Mouse (Mus musculus): ENCODE measurements around the gene Tchhl1.
"Not testable (repeated sequence)": the region's sequence is repeated elsewhere in the genome, so short reads cannot be mapped to it uniquely, and the experiment has no call there.

The Tchhl1 gene

DNA sequence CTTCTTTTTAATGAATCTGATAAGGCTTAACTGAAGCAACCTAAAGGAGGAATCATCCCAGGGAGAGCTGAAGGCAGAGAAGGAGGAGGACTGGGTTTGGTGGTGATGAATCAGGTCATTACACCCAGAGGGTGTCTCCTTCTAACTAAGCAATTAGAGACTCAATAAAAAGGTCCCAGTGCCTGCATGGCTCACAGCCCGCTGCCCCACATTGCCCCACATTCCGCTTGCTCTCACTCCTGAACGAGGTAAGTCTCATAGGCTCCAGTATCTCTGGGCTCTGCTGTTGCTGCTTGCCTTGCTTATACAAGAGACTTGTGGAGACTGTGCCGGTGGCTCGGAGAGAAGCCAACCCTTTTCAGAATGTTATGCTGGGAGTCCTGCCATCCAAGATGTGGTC lies at the start of gene Tchhl1:
Gene Tchhl1 (plus strand): TSS at position 194 of the 400 bp plus-strand sequence.
- no peak for DNase-seq

DNA sequence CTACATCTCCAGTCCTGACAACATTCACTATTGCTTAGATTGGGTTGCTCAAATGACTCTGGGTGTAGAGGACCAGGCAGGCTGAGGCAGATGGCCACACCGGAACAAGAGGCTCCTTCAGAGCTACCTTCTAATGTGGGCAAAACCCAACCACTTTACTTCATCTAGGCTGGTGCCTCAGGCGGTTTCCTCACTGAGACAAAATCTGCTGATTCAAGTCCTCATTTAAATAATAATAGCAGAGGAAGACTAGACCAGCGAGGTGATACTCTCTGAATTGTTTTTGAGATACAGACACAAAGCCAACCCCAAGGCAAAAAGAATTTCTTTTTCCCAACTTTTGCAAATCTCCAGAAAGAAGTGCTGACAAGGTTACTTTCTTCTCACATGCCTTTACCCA lies 36.9 kb upstream of the Tchhl1 start:
- no peak for DNase-seq

- DNase-seq: no peak
Observed at GRCm38 (mm10) chr3:93442030-93442429, 26.5 kb upstream of the Tchhl1 start, which contains the start of gene Tchh. TSS of gene Tchh (plus strand) at chr3:93442330.

DNA sequence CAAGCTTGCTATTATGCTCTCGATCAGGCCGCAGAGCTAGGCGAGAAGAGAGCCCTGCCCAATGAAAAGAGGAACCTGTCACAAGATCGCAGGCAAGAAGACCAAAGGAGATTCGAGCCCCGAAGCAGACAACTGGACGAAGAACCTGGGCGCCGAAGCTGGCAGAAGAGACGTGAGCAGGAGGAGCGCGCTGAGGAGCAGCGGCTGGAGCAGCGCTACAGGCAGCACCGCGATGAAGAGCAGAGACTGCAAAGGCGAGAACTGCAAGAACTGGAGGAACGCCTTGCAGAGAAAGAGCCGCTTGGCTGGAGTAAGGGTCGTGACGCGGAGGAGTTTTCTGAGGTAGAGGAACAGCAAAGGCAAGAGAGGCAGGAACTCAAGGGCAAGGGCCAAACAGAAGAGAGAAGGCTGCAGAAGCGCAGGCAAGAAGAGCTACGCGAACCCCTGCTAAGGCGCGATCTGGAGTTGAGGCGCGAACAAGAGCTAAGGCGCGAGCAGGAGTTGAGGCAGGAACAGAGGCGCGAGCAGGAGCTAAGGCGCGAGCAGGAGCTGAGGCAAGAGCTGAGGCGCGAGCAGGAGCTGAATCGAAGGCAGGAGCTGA lies 25.0 kb upstream of the Tchhl1 start:
- DNase-seq: peak; percentile 12 to 23

- peak; percentile 34 to 37 for DNase-seq
Observed at GRCm38 (mm10) chr3:93444343-93445164, 24.0 kb upstream of the Tchhl1 start.

DNA sequence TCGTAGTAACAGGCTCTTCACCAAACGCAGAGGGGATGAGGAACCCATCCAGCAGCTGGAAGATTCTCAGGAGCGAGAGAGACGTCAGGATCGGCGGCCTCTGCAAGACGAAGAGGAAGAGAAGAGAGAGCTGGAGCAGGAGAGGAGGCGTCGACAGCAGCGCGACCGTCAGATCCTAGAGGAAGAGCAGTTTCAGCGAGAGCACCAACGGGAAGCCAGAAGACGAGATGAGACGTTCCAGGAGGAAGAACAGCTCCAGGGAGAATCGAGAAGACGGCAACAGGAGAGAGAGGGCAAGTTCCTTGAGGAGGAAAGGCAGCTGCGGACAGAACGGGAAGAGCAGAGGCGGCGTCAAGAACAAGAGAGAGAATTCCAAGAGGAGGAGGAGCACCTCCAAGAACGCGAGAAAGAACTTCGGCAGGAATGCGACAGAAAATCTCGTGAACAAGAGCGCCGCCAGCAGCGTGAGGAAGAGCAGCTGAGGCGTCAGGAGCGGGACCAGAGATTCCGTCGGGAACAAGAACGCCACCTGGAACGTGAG lies 23.3 kb upstream of the Tchhl1 start:
- DNase-seq: peak; percentile 12 to 19

DNA sequence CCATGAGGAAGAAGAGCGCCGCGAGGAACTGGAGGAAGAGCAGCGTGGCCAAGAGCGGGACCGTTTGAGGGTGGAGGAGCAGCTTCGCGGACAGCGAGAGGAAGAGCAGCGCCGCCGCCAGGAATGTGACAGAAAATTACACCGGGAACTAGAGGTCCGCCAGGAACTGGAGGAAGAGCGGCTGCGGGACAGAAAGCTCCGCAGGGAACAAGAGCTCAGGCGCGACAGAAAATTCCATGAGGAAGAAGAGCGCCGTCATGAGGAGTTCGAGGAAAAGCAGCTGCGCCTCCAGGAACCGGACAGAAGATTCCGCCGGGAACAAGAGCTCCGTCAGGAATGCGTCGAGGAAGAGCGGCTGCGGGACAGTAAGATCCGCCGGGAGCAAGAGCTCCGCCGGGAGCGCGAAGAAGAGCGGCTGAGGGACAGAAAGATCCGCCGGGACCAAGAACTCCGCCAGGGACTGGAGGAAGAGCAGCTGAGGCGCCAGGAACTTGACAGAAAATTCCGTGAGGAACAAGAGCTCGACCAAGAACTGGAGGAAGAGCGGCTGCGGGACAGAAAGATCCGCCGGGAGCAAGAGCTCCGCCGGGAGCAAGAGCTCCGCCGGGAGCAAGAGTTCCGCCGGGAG lies 22.3 kb upstream of the Tchhl1 start:
- peak; percentile 33 to 48 for DNase-seq

GRCm38 (mm10) chr3:93446756-93447137 lies 21.8 kb upstream of the Tchhl1 start:
- peak in 1 of 2 experiments; percentile 8 for DNase-seq

- peak; percentile 60 to 65 for DNase-seq
Observed at GRCm38 (mm10) chr3:93447138-93447841, 21.3 kb upstream of the Tchhl1 start.

GRCm38 (mm10) chr3:93466556-93466955 lies 2.0 kb upstream of the Tchhl1 start:
- DNase-seq: no peak

GRCm38 (mm10) chr3:93467130-93467529 lies 1.4 kb upstream of the Tchhl1 start:
- DNase-seq: no peak

GRCm38 (mm10) chr3:93469629-93470028 lies 1.1 kb downstream of the Tchhl1 start:
- no peak for DNase-seq

DNA sequence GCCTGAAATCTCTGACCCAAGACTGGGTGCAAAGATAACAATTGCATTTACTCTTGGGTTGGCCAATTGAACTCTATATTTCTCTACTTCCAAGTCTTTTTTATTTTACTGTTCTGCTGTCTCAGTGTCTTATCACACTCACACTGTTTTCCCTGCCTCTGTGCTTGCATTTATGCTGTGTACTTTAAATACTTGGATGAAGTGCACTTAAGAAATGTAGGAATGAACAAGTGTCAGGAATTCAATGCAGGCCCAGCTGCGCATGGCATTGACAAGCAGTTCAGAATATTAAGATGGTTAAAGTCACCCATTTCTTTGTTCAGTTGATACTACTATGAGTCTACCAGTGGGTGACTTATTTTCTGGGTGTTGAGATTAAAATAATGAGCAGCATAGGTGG lies 11.5 kb downstream of the Tchhl1 start:
- no peak for DNase-seq

DNA sequence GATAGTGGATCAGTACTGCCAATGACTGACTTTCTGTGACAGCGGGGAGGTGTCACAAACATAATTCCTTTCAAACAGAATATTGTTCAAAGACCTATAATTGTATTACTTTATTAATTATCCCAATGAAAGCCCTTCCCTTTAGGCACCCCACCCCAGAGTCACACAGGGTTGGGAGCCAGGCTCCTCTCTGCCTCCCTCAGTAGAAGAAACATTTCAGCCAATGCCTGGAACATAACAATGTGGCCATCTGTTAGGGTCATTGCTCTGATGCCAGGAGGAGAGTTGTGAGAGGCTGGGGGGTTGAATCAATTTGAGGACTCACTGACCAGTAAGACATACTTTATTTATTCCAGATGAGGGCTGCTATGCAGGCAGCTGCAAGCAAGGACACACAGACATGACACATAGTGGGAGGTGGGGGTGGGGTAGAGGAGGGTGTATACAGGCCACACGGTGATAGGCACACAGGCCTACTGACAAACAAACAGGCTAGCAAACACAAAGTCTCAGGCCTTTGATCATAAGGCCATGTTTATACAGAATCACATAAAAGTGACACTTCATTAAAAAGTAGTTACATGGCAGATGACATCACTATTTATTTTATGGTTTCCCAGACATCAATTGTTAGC lies 13.5 kb downstream of the Tchhl1 start:
- DNase-seq: no peak

DNA sequence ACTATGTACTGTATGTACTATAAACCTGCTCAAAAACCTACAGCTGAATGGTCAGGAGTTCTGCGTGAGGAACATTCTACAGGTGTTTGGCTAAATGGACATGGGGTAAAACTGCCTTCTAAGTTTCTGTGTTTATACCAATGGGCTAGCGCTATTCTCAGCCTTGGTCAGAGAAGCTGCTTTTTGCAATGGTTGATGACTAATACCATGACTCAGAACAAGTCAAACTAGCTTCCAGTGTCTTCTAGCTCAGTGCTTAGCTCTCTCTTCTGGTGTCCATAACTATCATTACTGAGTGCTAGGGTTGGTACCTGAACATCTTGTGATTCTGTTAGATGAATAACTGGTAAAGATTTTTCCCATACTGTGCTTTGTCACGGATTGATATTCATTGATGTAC lies 17.1 kb downstream of the Tchhl1 start:
- no peak for DNase-seq

GRCm38 (mm10) chr3:93488541-93488940 lies 20.0 kb downstream of the Tchhl1 start:
- no peak for DNase-seq

GRCm38 (mm10) chr3:93492176-93492575 lies 23.6 kb downstream of the Tchhl1 start:
- no peak for DNase-seq

DNA sequence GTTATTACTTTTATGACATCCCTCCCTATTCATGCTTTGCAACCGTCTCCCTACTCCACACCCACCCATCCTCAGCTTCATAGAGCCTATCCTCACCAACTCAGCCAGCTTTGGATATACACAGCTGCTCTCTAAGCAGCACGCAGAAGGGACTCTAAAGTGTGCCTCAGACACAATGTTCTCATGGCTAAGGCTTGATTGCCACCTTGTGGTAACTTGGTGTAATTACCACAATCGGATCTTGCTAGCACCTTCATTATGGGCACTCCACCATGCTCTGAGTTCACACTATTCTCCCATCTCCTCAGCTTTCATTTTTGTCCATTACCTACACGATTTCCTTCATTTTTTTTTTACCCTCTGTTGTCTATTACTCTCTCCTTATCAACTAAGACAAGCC lies 25.4 kb downstream of the Tchhl1 start:
- DNase-seq: peak; percentile 15 to 55

GRCm38 (mm10) chr3:93494774-93495173 lies 26.2 kb downstream of the Tchhl1 start:
- DNase-seq: not testable (repeated sequence)

DNA sequence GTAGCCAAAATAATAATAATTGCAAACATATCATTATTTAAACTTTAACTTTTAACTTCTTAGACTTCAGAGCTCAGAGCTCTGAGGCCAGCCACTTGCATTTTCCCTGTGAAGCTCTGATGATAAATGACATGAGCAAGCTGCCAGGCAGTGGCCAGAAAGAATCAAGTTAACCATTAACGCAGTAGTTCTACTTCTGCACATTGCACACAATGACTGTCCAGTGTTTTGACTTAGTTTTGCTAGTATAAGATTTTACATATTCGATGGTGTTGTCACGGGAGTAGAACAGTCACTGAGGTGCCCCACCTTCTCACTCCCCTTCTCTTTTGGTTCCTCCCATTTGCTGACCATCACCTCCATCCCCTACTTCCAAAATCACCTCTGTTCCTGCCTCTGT lies 28.6 kb downstream of the Tchhl1 start:
- DNase-seq: no peak

DNA sequence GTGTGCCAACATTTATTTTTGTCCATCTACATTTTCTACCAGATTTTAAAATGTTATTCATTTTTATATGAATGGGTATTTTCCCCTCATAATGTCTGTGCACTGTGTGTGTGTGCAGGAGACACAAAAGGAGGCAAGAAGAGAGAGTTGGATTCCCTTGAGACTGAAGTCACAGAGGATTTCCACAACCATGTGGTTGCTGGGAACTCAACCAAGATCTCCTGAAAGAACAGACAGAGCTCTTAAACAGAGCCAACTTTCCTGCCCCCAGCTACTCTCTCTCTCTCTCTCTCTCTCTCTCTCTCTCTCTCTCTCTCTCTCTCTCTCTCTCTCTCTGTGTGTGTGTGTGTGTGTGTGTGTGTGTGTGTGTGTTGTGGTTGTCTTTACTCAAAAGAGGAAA lies 30.6 kb downstream of the Tchhl1 start:
- DNase-seq: no peak

DNA sequence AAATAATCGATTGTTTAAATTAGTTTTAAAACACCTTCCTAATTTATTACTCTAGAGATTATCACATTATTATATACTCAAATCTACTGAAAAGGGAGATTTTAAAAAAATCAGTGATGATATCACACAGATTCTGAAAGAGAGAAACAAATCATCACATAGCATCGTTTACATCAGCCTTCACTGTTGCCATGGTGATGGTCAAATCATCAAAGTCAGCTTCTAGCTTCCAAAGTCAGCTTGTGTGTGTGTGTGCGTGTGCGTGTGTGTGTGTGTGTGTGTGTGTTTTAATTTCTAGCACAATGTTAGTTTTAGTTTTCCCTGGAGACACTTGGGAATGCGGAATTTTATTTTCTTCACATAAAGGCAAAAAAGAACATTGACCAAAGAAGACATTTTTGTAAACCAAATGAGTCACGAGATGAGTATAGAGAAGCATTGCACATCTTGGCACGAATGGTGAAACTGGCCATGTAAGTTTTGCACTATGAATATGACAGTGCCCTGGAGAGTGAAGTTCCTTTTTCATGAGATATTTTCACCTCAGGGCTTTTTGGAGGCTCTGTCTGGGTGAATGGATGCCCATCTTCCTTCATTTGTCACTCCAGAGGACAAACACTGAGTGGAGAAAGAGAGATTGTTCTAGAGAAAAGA lies 36.1 kb downstream of the Tchhl1 start:
- DNase-seq: no peak

Data from cerebellum, postnatal 25 days (tissue).